Mouse (Mus musculus) G1E (cell line): ENCODE results near the gene 1700113H08Rik. TPM values are rescaled to one million over a fixed set of nuclear protein-coding genes. Genes with fewer than 3 reads are reported as not detected.

Experiments
- ATAC-seq: 2 replicates; pipeline ENCODE4 v1.8.0; 2016; ENCODE audit warnings: mild to moderate bottlenecking; ENCODE audit not compliant: insufficient number of reproducible peaks, poor library complexity, low FRiP score, severe bottlenecking; ENCODE audit errors: extremely low read depth
- DNase-seq: peaks from one replicate; pipeline ENCODE4 v3.0.0; 2012; ENCODE audit warnings: low spot score
- H3K27me3 ChIP-seq: 2 replicates; pipeline ENCODE4 v1.6.1; 2012; ENCODE audit warnings: mild to moderate bottlenecking, low read length, inconsistent platforms; ENCODE audit not compliant: insufficient read depth
- H3K36me3 ChIP-seq: replicated peaks from 2 replicates; pipeline ENCODE3; 2012; ENCODE audit warnings: mild to moderate bottlenecking, inconsistent platforms
- H3K4me1 ChIP-seq: 2 replicates; pipeline ENCODE4 v1.6.1; 2012; ENCODE audit warnings: low read depth, low read length, inconsistent platforms, mixed read lengths; ENCODE audit not compliant: insufficient read depth
- H3K4me3 ChIP-seq: 2 replicates; pipeline ENCODE4 v1.5.1; 2012; ENCODE audit warnings: low read depth, mild to moderate bottlenecking, inconsistent platforms, low read length, moderate library complexity, mixed read lengths
- H3K9me3 ChIP-seq: replicated peaks from 2 replicates; pipeline ENCODE4 v1.6.1; 2012; ENCODE audit warnings: inconsistent platforms
- CTCF ChIP-seq: IDR thresholded peaks from 2 replicates; pipeline ENCODE4 v1.5.1; 2012; ENCODE audit warnings: low read depth, low read length, inconsistent platforms, mixed read lengths
- GATA1 ChIP-seq: IDR thresholded peaks from 2 replicates; pipeline ENCODE4 v1.6.1; 2012; ENCODE audit warnings: borderline replicate concordance, low read length, inconsistent platforms, mixed read lengths
- GATA2 ChIP-seq: IDR thresholded peaks from 2 replicates; pipeline ENCODE4 v1.6.1; 2012; ENCODE audit warnings: low read depth, low read length, inconsistent platforms, borderline replicate concordance
- POLR2AphosphoS5 ChIP-seq: IDR thresholded peaks from 2 replicates; pipeline ENCODE4 v1.6.1; 2012; ENCODE audit warnings: low read depth, low read length, inconsistent platforms; ENCODE audit not compliant: insufficient replicate concordance
- TAL1 ChIP-seq: conservative IDR thresholded peaks from 2 replicates; pipeline ENCODE4 v1.6.1; 2012; ENCODE audit warnings: low read depth, low read length, inconsistent platforms, mixed read lengths
- polyA plus RNA-seq: library from polyadenylated mRNA; stranded (reverse); fragments of >175 nt; gene quantifications from 2 replicates; pipeline ENCODE4 v1.2.3, GENCODE M21; 2012
- total RNA-seq, 2 experiments: library from RNA; stranded (forward) in 1 of 2; stranded (reverse) in 1 of 2; fragments of 200-1000 nt in 1 of 2; fragments of >200 nt in 1 of 2; fragmentation: Nextera tagmentation in 1 of 2; gene quantifications; 2 replicates each; pipeline ENCODE4 v1.2.3; 2014 to 2017

The 1700113H08Rik gene
- total and polyA plus RNA-seq, 3 experiments = 0.22 TPM; not detected in 2

DNA sequence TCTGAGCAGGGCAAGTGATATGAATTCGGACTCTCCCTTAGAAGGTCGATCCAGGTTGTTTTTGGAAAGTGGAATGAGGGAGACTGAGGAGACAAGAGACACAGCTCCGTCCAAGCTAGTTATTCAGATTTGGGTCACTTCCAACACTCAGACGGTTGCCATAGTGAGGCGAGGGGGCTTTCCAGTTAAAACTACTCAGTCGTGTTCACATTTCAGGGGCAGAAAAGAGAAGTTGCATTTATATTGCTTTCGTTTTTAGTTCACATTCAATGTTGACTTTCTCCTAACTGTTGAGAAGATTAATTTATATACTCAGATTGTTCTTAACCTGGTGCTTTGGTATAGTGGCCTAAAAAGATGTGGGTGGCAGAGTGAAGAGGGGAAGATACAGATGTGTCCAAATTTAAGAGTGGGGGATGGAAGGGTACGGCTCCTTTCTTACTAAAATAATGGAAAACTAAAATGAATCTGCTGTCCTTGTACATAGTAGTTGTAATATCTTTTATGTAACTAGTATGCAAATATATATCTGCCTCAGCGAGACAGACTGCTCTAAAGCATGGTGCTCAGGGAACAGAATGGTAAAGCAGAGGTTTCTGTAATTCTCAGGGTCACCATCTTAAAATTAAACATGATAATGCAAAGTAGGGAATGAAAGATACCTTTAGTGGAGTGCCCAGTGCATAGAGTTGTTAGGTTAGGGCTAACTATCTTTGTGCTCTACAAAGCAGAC is 49.9 kb downstream of the 1700113H08Rik start:
- DNase-seq (no peak), ATAC-seq (no peak)
- TF ChIP-seq GATA1 (no peak), TAL1 (no peak), CTCF (no peak), POLR2AphosphoS5 (no peak), GATA2 (no peak)
- H3K36me3 ChIP-seq = no peaks in the 10 kb centered on the region
- peaks cover 21% of the 10 kb centered on the region for H3K9me3 ChIP-seq
- no peaks in the 10 kb centered on the region for H3K27me3 ChIP-seq
- no peaks in the 10 kb centered on the region for H3K4me1 ChIP-seq
- no peak overlapping the region for H3K4me3 ChIP-seq

DNA sequence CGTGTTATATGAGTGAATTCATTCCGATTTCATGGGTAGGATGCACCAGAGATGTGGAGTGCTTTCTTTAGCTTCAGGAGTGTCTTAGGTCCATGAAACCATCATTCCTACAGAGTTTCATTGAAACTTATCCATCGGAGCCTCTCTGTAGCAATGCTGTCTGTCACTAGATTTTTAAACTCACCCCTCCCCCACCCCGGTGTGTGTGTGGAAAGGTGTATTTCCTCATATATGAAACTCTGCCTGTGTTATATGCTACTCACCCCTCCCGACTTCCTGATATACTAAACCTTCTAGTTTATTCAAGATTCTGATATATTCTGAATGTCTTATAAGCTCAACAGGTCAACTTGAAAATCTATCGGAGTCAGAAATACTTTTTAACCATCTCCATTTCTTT is 50.5 kb downstream of the 1700113H08Rik start:
- TF ChIP-seq TAL1 (no peak), CTCF (no peak), GATA2 (no peak)
- ATAC-seq (no peak), DNase-seq (no peak)
- Histone ChIP-seq H3K4me1 (no peaks in the 10 kb centered on the region), H3K36me3 (no peaks in the 10 kb centered on the region), H3K9me3 (peaks cover 25% of the 10 kb centered on the region), H3K4me3 (no peak overlapping the region), H3K27me3 (no peaks in the 10 kb centered on the region)

DNA sequence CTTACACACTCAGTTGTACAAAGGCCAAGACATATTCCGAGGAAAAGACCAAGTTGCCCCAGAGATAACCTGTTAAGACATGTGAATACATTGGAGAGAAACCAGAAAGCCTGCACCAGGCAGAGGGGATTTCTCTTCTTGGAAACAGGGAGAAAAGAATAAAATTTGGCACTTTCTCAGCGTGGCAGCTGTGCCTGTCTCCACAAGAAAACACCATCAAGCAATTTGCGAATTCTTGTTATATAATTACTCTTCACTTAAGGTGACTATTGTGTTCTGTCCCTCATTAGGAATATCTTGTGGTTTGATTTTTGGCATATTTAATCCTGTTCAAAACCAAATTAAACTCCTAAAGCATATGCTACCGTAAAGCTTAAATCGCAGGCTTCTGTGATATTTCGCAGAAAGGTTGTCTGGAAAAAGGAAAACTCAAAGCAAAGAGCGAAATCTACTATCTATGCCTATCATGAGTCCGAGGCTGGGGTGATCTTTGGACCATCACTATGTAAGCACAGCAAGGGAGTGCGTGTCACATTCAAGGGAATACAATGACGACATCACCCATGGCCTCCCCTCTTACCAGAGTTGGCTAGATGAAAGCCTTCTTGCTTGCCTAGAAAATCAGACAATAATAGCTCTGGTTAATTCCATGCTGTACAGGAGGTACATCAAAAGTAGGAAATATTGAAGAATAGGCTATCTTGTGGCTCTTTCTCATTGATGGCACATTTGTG is 51.4 kb downstream of the 1700113H08Rik start:
- ATAC-seq = no peak
- no peak for DNase-seq
- H3K27me3 ChIP-seq = no peaks in the 10 kb centered on the region
- no peaks in the 10 kb centered on the region for H3K36me3 ChIP-seq
- H3K4me3 ChIP-seq = no peak overlapping the region
- H3K9me3 ChIP-seq = peaks cover 22% of the 10 kb centered on the region
- no peaks in the 10 kb centered on the region for H3K4me1 ChIP-seq
- TF ChIP-seq GATA1 = no peak
- TF ChIP-seq POLR2AphosphoS5 = no peak
- TF ChIP-seq GATA2 = no peak
- no peak for TF ChIP-seq CTCF
- TF ChIP-seq TAL1 = no peak

DNA sequence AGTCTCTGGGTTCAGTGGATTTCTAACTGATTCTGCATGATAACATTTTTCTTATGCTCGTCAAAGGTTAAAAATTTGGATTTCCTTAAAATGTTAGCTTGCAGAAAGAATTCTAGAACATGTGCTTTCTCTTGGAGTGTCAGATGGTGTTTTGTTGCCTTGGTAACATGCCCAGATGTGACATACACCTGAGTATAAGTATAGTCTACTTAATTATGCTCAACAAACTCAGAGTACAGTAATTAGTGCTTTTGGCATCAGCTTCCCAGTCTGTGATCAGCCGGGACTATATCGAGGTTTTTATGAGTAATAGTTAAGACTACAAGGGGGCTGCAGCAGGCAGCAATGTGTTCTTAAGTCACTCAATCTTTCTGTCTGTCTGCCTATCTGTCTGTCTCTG is 53.1 kb downstream of the 1700113H08Rik start:
- Histone ChIP-seq H3K4me1 (no peaks in the 10 kb centered on the region), H3K9me3 (peaks cover 21% of the 10 kb centered on the region), H3K36me3 (no peaks in the 10 kb centered on the region), H3K4me3 (no peak overlapping the region), H3K27me3 (no peaks in the 10 kb centered on the region)
- DNase-seq = no peak
- ATAC-seq = no peak
- TF ChIP-seq GATA1 (no peak), GATA2 (no peak), TAL1 (no peak), CTCF (no peak), POLR2AphosphoS5 (no peak)

DNA sequence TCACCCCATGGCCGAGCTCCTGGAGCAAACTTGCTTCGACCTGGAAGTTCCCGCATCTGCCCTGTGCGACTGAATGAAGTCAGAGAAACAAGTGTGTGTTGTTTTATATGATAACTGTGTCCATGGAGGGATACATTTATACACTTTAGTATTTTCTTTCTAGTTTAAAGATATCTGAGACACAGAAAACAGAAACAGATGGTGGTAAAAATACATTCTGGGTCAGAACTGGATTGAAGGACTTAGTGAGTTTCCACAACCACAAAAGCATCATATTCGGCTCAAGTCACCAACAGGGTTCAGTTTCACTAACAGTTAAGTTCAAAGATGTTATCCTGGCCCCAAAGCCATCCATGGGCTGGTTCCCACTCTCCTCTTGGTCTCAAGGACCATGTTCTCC is 67.2 kb downstream of the 1700113H08Rik start:
- H3K4me3 ChIP-seq = no peak overlapping the region
- no peak for TF ChIP-seq CTCF
- no peak for TF ChIP-seq GATA1
- no peak for TF ChIP-seq GATA2
- no peak for TF ChIP-seq TAL1
- TF ChIP-seq POLR2AphosphoS5 = no peak
- H3K4me1 ChIP-seq = no peaks in the 10 kb centered on the region
- no peaks in the 10 kb centered on the region for H3K27me3 ChIP-seq
- H3K9me3 ChIP-seq = peaks cover 36% of the 10 kb centered on the region
- no peak for DNase-seq
- ATAC-seq = no peak
- no peaks in the 10 kb centered on the region for H3K36me3 ChIP-seq

DNA sequence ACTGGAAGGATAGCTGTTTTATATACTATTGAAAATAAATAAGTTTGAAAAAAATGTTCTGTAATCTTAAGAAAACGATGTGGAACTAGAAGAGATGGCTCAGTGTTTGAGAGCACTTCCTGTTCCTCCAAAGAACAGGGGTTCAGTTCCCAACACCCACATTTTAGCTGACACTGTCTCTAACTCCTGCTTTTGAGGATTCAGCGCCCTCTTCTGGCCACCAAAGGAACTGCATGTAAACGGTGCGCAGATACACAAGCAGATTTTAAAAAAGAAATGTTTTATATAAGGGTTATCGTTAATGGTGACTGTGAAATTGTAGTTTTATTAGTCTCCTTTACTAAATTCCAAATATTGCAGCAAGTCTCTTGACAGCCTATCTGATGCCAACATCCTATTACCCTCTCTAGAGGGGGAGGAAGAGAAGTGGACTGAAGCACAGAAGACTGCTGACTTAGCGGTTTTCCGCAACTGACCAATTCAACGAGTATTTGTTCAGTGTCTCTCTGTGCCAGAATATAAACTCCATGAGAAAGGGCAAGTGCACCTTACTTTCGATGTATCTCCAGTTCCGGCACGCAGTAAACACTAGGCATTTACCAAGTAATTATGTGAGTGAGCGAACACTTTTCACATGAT is 68.5 kb downstream of the 1700113H08Rik start:
- H3K4me3 ChIP-seq = no peak overlapping the region
- H3K4me1 ChIP-seq = no peaks in the 10 kb centered on the region
- peaks cover 37% of the 10 kb centered on the region for H3K9me3 ChIP-seq
- no peaks in the 10 kb centered on the region for H3K27me3 ChIP-seq
- TF ChIP-seq CTCF = no peak
- TF ChIP-seq POLR2AphosphoS5 = no peak
- TF ChIP-seq GATA2 = no peak
- ATAC-seq = no peak
- no peak for DNase-seq
- no peaks in the 10 kb centered on the region for H3K36me3 ChIP-seq

DNA sequence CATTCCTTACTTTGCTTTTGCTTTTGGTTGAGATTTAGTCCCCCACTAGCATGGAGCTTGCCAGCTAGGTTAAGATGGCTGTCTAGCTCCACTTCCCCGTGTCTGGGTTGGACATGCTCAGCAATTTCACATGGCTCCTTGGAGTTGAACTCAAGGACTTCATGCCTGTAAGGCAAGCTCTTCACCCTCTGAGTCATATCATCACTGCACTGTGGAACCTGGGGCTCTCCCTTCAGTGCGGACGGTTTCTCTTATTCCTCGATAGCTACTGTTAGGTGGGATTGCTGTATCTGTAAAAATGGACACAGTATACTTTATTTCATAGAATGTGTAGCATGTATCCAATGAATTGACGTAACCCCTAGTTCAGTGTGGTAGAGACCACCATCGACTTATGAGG is 93.2 kb downstream of the 1700113H08Rik start:
- no peak for ATAC-seq
- Histone ChIP-seq H3K4me1 (no peaks in the 10 kb centered on the region), H3K9me3 (peaks cover 53% of the 10 kb centered on the region), H3K4me3 (no peak overlapping the region), H3K27me3 (no peaks in the 10 kb centered on the region), H3K36me3 (no peaks in the 10 kb centered on the region)
- TF ChIP-seq CTCF = no peak
- no peak for TF ChIP-seq TAL1
- TF ChIP-seq GATA1 = no peak
- TF ChIP-seq POLR2AphosphoS5 = no peak
- no peak for TF ChIP-seq GATA2
- DNase-seq = no peak
